Mouse (Mus musculus) liver, embryonic 14.5 days (tissue): Measurements from ENCODE around the gene Dennd6b.

Source experiments
- CTCF ChIP-seq: IDR thresholded peaks from 2 replicates; pipeline ENCODE4 v1.5.1; 2016; ENCODE audit warnings: antibody characterized with exemption, low read depth, control low read depth
- EP300 ChIP-seq: IDR thresholded peaks from 2 replicates; pipeline ENCODE4 v1.6.1; 2016; ENCODE audit warnings: antibody characterized with exemption, low read depth

GRCm38 (mm10) chr15:89184141-89184936 is 12.0 kb downstream of the Dennd6b start:
- TF ChIP-seq CTCF (no peak), EP300 (no peak)
